Mouse (Mus musculus) liver, postnatal 0 days (tissue): ENCODE data around the gene Dlg1. TPM values are rescaled to one million over a fixed set of nuclear protein-coding genes. Genes with fewer than 3 reads are reported as not detected.

Source experiments
- ATAC-seq: fragments of 200-750 bp; cut with Nextera tagmentation; 2 replicates; pipeline ENCODE4 v1.8.0; 2017; ENCODE audit warnings: mild to moderate bottlenecking, moderate library complexity
- DNase-seq: peaks from one replicate; pipeline ENCODE4 v3.0.0-alpha.2; 2016
- H3K27ac ChIP-seq: fragments of 300-500 bp; sonication (generic); 2 replicates; pipeline ENCODE4 v1.5.1; 2014; ENCODE audit warnings: antibody characterized with exemption, moderate library complexity, mild to moderate bottlenecking, low read depth
- H3K27me3 ChIP-seq: fragments of 300-500 bp; sonication (generic); 2 replicates; pipeline ENCODE4 v1.6.1; 2014; ENCODE audit warnings: low read length, control low read depth, mixed read lengths; ENCODE audit not compliant: insufficient read depth
- H3K36me3 ChIP-seq: fragments of 300-500 bp; sonication (generic); replicated peaks from 2 replicates; pipeline ENCODE4 v1.6.1; 2014; ENCODE audit warnings: mild to moderate bottlenecking, control low read depth, low read length, moderate library complexity, mixed read lengths; ENCODE audit not compliant: insufficient read depth
- H3K4me1 ChIP-seq: fragments of 300-500 bp; sonication (generic); 2 replicates; pipeline ENCODE4 v1.6.1; 2014; ENCODE audit warnings: antibody characterized with exemption, mild to moderate bottlenecking, control low read depth; ENCODE audit not compliant: insufficient read depth
- H3K4me2 ChIP-seq: fragments of 300-500 bp; sonication (generic); 2 replicates; pipeline ENCODE4 v1.6.1; 2014; ENCODE audit warnings: low read depth, mild to moderate bottlenecking, low read length, moderate library complexity, mixed read lengths
- H3K4me3 ChIP-seq: fragments of 300-500 bp; sonication (generic); 2 replicates; pipeline ENCODE4 v1.5.1; 2014; ENCODE audit warnings: low read depth, low read length
- H3K9ac ChIP-seq: fragments of 300-500 bp; sonication (generic); replicated peaks from 2 replicates; pipeline ENCODE4 v1.6.1; 2014; ENCODE audit warnings: mild to moderate bottlenecking, moderate library complexity
- H3K9me3 ChIP-seq: fragments of 300-500 bp; sonication (generic); 2 replicates; pipeline ENCODE4 v1.6.1; 2016; ENCODE audit warnings: mild to moderate bottlenecking, control low read depth, low read length, mixed read lengths
- CTCF ChIP-seq: sonication (generic); IDR thresholded peaks from 2 replicates; pipeline ENCODE4 v1.5.1; 2016; ENCODE audit warnings: antibody characterized with exemption, low read depth
- EP300 ChIP-seq: IDR thresholded peaks from 2 replicates; pipeline ENCODE4 v1.6.1; 2016; ENCODE audit warnings: antibody characterized with exemption, low read depth, mild to moderate bottlenecking
- WGBS: fragments of 180-500 bp; shearing (Covaris S2); extraction: QIAGEN DNeasy Blood & Tissue Kit; methylation state at CpG from one replicate; pipeline ENCODE4 v1.1.7; 2014; ENCODE audit not compliant: insufficient replicate concordance; 5-methylcytosine and 5-hydroxymethylcytosine counted together
- polyA plus RNA-seq: library from polyadenylated mRNA; unstranded; fragments of >200 nt; fragmentation: Nextera tagmentation; extraction: Ambion mirVana; gene quantifications from 2 replicates; pipeline ENCODE4 v1.2.1, GENCODE M21; 2015

Gene Dlg1
- polyA plus RNA-seq, 1 experiment from 2014 or later, result 5.6 TPM

DNA sequence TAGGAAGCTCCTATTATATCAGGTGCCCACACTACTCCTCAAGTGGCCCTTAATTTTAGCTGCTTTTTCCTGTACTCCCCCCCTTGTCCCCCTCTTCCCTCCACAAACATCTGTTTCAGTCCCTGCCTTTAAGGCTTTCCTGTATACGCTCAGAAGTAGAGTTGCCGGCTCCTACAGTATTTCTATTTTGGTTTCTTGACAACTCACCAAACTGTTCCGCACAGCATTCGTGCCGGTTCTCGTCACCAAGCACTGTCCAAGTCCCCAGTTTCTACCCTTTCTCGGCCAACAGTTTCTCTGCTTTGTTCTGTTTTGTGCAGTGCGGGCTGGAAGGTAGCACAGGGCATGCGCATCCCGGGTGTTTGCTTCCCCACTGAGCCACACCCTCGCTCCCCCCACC, 245.7 kb downstream of the Dlg1 start:
- H3K9me3 ChIP-seq, result no peaks in the 10 kb centered on the region
- H3K27me3 ChIP-seq, result no peaks in the 10 kb centered on the region
- TF ChIP-seq CTCF (no peak), EP300 (no peak)
- H3K4me1 ChIP-seq, result peaks cover 7% of the 10 kb centered on the region
- H3K4me3 ChIP-seq, result no peak overlapping the region
- no peak overlapping the region for H3K27ac ChIP-seq
- DNase-seq (no peak), ATAC-seq (no peak)
- H3K36me3 ChIP-seq, result no peaks in the 10 kb centered on the region
- H3K9ac ChIP-seq, result no peak overlapping the region
- WGBS, result 53% methylated on average over 11 of the region's 11 CpGs
- H3K4me2 ChIP-seq, result no peak overlapping the region

DNA sequence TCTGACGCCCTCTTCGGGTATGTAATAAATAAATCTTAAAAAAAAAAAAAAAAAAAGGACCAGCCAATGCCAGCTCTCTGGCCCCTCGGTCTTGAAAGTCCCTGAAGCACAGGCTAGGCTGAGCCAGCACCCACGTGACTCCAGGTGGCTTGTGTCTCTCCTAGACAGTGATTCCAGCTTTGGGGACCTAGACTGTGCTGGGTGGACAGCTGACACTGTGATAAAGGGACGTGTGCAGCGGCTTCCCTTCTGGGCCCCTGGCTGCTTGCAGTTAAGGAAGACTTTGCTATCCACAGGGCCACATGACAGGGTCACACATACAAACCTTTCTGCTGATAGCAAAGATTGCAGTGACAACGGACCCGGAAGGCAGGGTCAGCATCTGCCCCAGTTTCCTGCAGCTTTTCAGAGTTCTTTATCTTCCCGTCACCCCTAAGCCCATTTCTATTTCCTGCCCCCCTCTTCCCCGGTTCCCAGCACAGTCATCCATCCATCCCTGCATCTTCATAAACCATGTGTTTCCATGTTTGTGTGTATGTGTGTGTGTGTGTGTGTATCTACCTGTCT, 247.1 kb downstream of the Dlg1 start:
- Histone ChIP-seq H3K4me1 (peaks cover 7% of the 10 kb centered on the region), H3K27ac (no peak overlapping the region), H3K27me3 (no peaks in the 10 kb centered on the region), H3K36me3 (no peaks in the 10 kb centered on the region), H3K4me2 (no peak overlapping the region), H3K4me3 (no peak overlapping the region), H3K9me3 (no peaks in the 10 kb centered on the region), H3K9ac (no peak overlapping the region)
- ATAC-seq (no peak), DNase-seq (no peak)
- 32% methylated on average over 10 of the region's 10 CpGs for WGBS
- TF ChIP-seq EP300 (no peak), CTCF (no peak)

DNA sequence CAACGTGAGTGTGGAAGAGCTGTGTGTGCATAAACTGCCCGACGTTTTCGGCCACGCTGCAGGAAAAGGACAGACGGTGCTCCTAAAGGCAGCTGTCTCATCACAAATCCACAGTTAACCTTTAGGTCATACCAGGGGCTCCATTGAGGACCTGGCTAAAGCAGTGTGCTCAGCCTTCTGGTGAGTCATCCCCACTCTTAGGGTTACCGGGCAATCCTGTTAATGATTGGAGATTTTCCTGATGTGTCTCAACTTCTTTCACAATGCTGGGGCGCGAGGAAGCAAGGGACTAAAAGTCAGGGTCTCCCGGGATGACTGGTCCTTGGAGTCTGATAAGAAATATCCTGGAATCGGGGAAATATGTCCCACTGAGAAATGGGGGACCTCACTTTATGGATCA, 254.5 kb downstream of the Dlg1 start:
- H3K27ac ChIP-seq, result no peak overlapping the region
- ATAC-seq (peak; percentile 90), DNase-seq (no peak)
- H3K36me3 ChIP-seq, result no peaks in the 10 kb centered on the region
- no peaks in the 10 kb centered on the region for H3K4me1 ChIP-seq
- H3K27me3 ChIP-seq, result no peaks in the 10 kb centered on the region
- peak overlapping the region; percentile 27; the same call in 1 of the 2 replicates for H3K4me3 ChIP-seq
- peak overlapping the region; percentile 51 for H3K9ac ChIP-seq
- WGBS, result 58% methylated on average over 11 of the region's 11 CpGs
- H3K9me3 ChIP-seq, result no peaks in the 10 kb centered on the region
- TF ChIP-seq EP300 (no peak), CTCF (no peak)
- peak overlapping the region; percentile 66 for H3K4me2 ChIP-seq

DNA sequence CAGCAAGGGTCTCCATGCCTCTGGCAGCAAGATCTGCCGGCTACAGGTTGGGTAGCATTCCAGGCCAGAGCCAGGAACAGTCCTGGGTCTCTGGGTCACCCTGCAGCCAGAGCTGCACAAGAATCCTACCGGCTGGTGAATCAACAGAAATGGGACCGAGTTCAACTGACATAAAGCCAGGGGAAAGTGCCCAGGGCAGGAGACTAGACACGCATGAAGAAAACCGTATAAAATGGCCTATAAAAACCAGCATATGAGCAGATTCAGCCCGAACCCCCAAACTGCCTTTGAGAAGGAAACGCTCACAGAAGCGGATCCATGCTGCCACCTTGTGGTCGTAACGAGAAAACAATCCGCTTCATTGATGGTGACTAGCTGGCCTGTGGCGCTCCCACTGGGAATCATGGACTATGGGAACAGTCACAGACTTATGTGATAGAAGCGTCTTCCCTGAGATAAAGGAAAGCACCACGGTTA, 255.0 kb downstream of the Dlg1 start:
- Histone ChIP-seq H3K4me2 (peak overlapping the region; percentile 66), H3K27ac (no peak overlapping the region), H3K9me3 (no peaks in the 10 kb centered on the region), H3K4me1 (no peaks in the 10 kb centered on the region), H3K36me3 (no peaks in the 10 kb centered on the region), H3K4me3 (peak overlapping the region; percentile 27; the same call in 1 of the 2 replicates), H3K27me3 (no peaks in the 10 kb centered on the region), H3K9ac (peak overlapping the region; percentile 51)
- TF ChIP-seq EP300 (no peak), CTCF (peak; percentile 90)
- ATAC-seq, result peak; percentile 79
- peak; percentile 78 for DNase-seq
- WGBS, result 6% methylated on average over 14 of the region's 14 CpGs

DNA sequence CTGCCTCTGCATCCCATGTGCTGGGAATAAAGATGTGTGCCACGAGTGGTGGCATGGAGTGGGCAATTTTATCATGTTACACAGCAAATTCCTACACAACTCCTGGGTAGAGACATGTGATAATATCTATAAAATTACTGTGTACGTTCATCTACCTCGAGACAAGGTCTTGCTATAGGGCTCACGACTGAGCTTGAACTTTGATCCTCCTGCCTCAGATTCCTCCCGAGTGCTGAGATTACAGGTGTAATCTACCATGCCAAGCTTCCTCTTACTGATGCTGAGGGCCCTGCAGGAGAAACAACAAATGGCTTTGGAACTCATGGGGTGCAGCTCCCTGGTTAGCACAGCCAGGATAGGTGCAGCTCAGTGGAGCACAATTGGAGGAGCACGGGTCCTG, 261.1 kb downstream of the Dlg1 start:
- H3K27ac ChIP-seq, result no peak overlapping the region
- H3K4me2 ChIP-seq, result no peak overlapping the region
- 67% methylated on average over 6 of the region's 6 CpGs for WGBS
- H3K4me3 ChIP-seq, result no peak overlapping the region
- no peaks in the 10 kb centered on the region for H3K4me1 ChIP-seq
- H3K9ac ChIP-seq, result no peak overlapping the region
- no peak for TF ChIP-seq CTCF
- TF ChIP-seq EP300, result no peak
- H3K27me3 ChIP-seq, result no peaks in the 10 kb centered on the region
- DNase-seq (no peak), ATAC-seq (no peak)
- H3K9me3 ChIP-seq, result no peaks in the 10 kb centered on the region
- no peaks in the 10 kb centered on the region for H3K36me3 ChIP-seq

Other genes with a start within 250 kb of the Dlg1 start
- 208 and 246 TPM in 2 replicates for gene Bdh1, start 241.2 kb upstream of the Dlg1 start, polyA plus RNA-seq
- 0.12 and 0.14 TPM in 2 replicates for gene Meltf, start 215.4 kb downstream of the Dlg1 start, polyA plus RNA-seq